In the genomic region with DNA sequence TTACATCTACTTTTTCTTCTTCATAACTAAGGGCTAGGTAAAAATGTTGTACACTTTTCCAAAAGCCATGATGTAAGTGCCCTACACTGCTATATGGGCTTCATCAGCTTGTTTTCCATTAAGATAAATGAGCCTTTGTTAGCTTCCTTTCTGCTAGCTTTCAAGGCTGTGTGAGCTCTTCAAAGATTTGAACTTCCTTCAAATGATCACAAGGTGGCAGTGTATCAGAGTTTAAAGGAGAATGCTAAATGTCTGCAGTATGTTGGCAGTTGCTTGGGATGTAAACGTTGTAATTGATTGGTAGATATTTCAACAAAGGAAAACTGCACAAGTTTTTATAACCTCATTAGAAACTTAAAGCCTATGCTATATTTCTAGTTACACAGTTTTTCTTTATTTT, we compare ENCODE assay signal across 9 mouse cellular contexts.
A peak's percentile ranks its signal among the peaks of the same experiment; 100 is the strongest.
DNase-seq lines count a peak whose midpoint lies in the region; ATAC-seq and TF ChIP-seq lines count a peak whose summit lies in the region.
"Had no signal": no experiment of that assay in that cellular context is flagged by ENCODE, and none has a peak within 500 bp of the region (broad histone marks: within the 10 kb centered on the region; RNA-seq: fewer than 3 reads in every experiment).

No protein-coding gene starts in this region.

- H3K4me2 ChIP-seq in liver, postnatal 0 days (ENCODE audit: low read depth, low read length) = no peak overlapping the region
- H3K4me2 ChIP-seq in liver, embryonic 12.5 days = no peak overlapping the region
- H3K4me2 ChIP-seq in forebrain, embryonic 14.5 days (ENCODE audit: low read length) = no peak overlapping the region
- no peak overlapping the region for H3K4me2 ChIP-seq in neural tube, embryonic 12.5 days (replicated peaks)
- H3K4me2 ChIP-seq: limb, embryonic 15.5 days had no signal

- no peaks in the 10 kb centered on the region for H3K4me1 ChIP-seq in liver, postnatal 0 days (ENCODE audit: insufficient read depth)
- no peaks in the 10 kb centered on the region for H3K4me1 ChIP-seq in liver, embryonic 12.5 days
- no peaks in the 10 kb centered on the region for H3K4me1 ChIP-seq in forebrain, embryonic 14.5 days (ENCODE audit: control insufficient read depth, insufficient read depth, low read length)
- H3K4me1 ChIP-seq in neural tube, embryonic 12.5 days = no peaks in the 10 kb centered on the region
- H3K4me1 ChIP-seq: limb, embryonic 15.5 days had no signal

- TF ChIP-seq CTCF in liver, postnatal 0 days (IDR thresholded peaks at IDR 0.05; ENCODE audit: low read depth) = peak; percentile 40

- no peaks in the 10 kb centered on the region for H3K9me3 ChIP-seq in liver, postnatal 0 days (ENCODE audit: low read length)
- no peaks in the 10 kb centered on the region for H3K9me3 ChIP-seq in liver, embryonic 12.5 days (replicated peaks)
- no peaks in the 10 kb centered on the region for H3K9me3 ChIP-seq in forebrain, embryonic 14.5 days (replicated peaks; ENCODE audit: control insufficient read depth, low read length)
- H3K9me3 ChIP-seq in neural tube, embryonic 12.5 days = no peaks in the 10 kb centered on the region
- H3K9me3 ChIP-seq: limb, embryonic 15.5 days had no signal

- no peak overlapping the region for H3K9ac ChIP-seq in liver, postnatal 0 days (replicated peaks)
- no peak overlapping the region for H3K9ac ChIP-seq in liver, embryonic 12.5 days
- H3K9ac ChIP-seq in forebrain, embryonic 14.5 days (ENCODE audit: low read length) = no peak overlapping the region
- H3K9ac ChIP-seq in neural tube, embryonic 12.5 days = no peak overlapping the region
- H3K9ac ChIP-seq: limb, embryonic 15.5 days had no signal

- no peak overlapping the region for H3K27ac ChIP-seq in liver, postnatal 0 days (ENCODE audit: low read depth)
- no peak overlapping the region for H3K27ac ChIP-seq in liver, embryonic 12.5 days
- no peak overlapping the region for H3K27ac ChIP-seq in forebrain, embryonic 14.5 days (ENCODE audit: low read depth, low read length)
- no peak overlapping the region for H3K27ac ChIP-seq in neural tube, embryonic 12.5 days
- H3K27ac ChIP-seq: limb, embryonic 15.5 days had no signal

- no peaks in the 10 kb centered on the region for H3K36me3 ChIP-seq in liver, postnatal 0 days (replicated peaks; ENCODE audit: insufficient read depth, low read length)
- no peaks in the 10 kb centered on the region for H3K36me3 ChIP-seq in liver, embryonic 12.5 days
- no peaks in the 10 kb centered on the region for H3K36me3 ChIP-seq in forebrain, embryonic 14.5 days (ENCODE audit: control insufficient read depth, insufficient read depth, low read length)
- H3K36me3 ChIP-seq in neural tube, embryonic 12.5 days = no peaks in the 10 kb centered on the region
- H3K36me3 ChIP-seq: limb, embryonic 15.5 days had no signal

- no peak for TF ChIP-seq EP300 in liver, postnatal 0 days (IDR thresholded peaks at IDR 0.05; ENCODE audit: low read depth)

- no peak overlapping the region for H3K4me3 ChIP-seq in liver, postnatal 0 days (ENCODE audit: low read depth, low read length)
- no peak overlapping the region for H3K4me3 ChIP-seq in liver, embryonic 12.5 days
- no peak overlapping the region for H3K4me3 ChIP-seq in forebrain, embryonic 14.5 days (ENCODE audit: low read depth, low read length)
- H3K4me3 ChIP-seq in neural tube, embryonic 12.5 days = no peak overlapping the region
- H3K4me3 ChIP-seq: limb, embryonic 15.5 days had no signal

- H3K27me3 ChIP-seq in liver, postnatal 0 days (ENCODE audit: insufficient read depth, low read length) = no peaks in the 10 kb centered on the region
- H3K27me3 ChIP-seq in liver, embryonic 12.5 days (replicated peaks) = no peaks in the 10 kb centered on the region
- no peaks in the 10 kb centered on the region for H3K27me3 ChIP-seq in forebrain, embryonic 14.5 days (replicated peaks; ENCODE audit: control insufficient read depth, insufficient read depth, low read length)
- no peaks in the 10 kb centered on the region for H3K27me3 ChIP-seq in neural tube, embryonic 12.5 days (replicated peaks)
- H3K27me3 ChIP-seq: limb, embryonic 15.5 days had no signal

- WGBS in liver, postnatal 0 days (ENCODE audit: insufficient replicate concordance) = 13% methylated on average over 1 of the region's 1 CpGs
- WGBS in liver, embryonic 12.5 days (ENCODE audit: insufficient replicate concordance) = 15% methylated on average over 1 of the region's 1 CpGs
- WGBS in forebrain, embryonic 14.5 days = 12% methylated on average over 1 of the region's 1 CpGs
- WGBS in neural tube, embryonic 12.5 days = 22% methylated on average over 1 of the region's 1 CpGs

- no peak for ATAC-seq in liver, postnatal 0 days
- ATAC-seq in liver, embryonic 12.5 days = no peak
- peak; percentile 80 for ATAC-seq in forebrain, embryonic 14.5 days
- ATAC-seq in neural tube, embryonic 12.5 days (ENCODE audit: low FRiP score, low read depth) = peak; percentile 50
- no peak for ATAC-seq in erythroid progenitor cell, adult 5-6 weeks (replicated peaks; ENCODE audit: low FRiP score, poor library complexity, severe bottlenecking)

- DNase-seq in liver, postnatal 0 days = no peak
- peak; percentile 0 for DNase-seq in WW6 (ENCODE audit: low read depth, low spot score)
- peak; percentile 71 for DNase-seq in forebrain, embryonic 14.5 days (ENCODE audit: low spot score)
- no peak for DNase-seq in kidney, adult 8-10 months
- DNase-seq in cerebellum, adult 11 months = no peak

Comparison
In these comparisons a context has a peak if more than half of its experiments do, and no peak if none do; other contexts are left out.
1. ATAC-seq: peak in forebrain, embryonic 14.5 days (single experiment) and neural tube, embryonic 12.5 days (single experiment); none in liver, postnatal 0 days (single experiment), liver, embryonic 12.5 days (single experiment) and erythroid progenitor cell, adult 5-6 weeks (single experiment).
2. DNase-seq: peak in WW6 (single experiment) and forebrain, embryonic 14.5 days (single experiment); none in liver, postnatal 0 days (single experiment), kidney, adult 8-10 months (0 of 2) and cerebellum, adult 11 months (single experiment).